Mouse (Mus musculus): ENCODE data around the gene Krt18.

Krt18 gene

DNA sequence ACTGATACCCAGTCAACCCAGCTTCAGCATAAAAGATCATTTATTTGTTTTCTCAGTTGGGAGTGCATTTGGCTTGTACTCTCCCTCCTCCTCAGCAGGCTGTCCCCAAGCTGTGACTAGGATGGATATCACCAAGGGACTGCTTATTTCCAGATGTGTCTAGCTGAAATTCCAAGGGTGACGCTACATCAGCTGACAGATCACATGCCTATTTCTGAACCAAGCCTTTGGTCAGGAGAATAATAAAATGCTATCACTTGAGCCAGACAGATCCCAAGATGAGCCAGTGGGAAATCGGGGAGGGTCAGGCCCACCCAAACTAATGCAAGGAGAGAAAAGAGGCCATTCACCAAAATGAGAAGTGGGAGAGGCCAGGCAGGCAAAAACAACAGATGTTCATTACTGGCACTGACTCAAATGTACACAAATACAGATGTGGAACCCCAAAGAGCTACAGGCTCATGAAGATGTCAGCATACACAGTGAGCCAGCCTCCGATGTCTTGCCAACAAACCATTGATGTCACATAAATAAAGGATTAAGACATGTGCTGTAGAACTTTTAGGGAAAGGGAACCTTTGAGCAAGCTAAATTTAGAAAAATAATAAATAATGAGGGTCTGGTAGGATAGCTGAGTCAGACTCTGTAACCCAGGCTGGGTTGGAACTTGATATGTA is 17.3 kb upstream of the Krt18 start:
- DNase-seq (ENCODE audit: low read depth), result no peak

DNA sequence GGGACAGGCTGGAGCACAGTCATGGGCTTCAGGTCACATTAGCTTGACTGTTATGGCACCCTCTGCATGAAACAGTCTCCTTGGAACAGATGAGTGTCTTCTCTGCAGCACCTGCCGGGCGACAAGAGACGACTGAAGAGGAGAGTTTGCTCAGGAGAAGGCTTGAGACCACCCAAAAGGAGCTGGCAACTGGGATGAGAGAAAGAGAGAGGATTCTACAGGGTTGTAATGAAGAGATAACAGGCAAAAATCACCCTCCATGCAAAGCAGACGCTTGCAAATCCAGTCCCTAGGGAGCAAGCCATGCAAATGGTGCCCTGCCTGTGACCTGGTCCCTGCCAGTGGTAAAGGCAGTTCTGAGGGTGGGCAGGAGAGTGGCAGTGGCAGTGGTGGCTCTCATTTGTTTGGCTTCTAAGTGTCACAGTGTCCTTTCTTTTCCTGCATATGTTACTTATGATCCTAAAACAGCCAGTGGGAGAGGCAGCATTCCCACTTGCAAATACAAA is 15.7 kb upstream of the Krt18 start:
- DNase-seq (ENCODE audit: low read depth), result no peak

DNA sequence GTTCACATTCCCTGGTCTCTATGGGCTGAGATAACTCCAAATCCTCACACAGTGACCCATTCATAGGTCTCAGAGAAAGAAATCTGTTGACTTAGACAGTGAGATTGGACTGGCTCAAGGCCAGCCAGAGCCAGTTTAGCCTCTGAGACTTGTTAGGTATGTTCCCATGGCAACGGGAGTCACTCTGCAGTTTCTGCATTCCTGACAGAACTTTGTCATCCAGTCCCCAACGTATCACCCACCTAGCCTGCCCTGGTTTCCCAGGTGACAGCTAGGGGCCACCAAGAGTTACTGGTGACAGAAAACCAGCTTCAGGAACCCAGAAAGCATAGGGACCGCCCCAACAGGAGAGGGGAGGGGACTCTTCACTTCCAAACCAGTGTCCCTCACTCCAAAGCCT is 14.3 kb upstream of the Krt18 start:
- DNase-seq (ENCODE audit: low read depth), result no peak

DNA sequence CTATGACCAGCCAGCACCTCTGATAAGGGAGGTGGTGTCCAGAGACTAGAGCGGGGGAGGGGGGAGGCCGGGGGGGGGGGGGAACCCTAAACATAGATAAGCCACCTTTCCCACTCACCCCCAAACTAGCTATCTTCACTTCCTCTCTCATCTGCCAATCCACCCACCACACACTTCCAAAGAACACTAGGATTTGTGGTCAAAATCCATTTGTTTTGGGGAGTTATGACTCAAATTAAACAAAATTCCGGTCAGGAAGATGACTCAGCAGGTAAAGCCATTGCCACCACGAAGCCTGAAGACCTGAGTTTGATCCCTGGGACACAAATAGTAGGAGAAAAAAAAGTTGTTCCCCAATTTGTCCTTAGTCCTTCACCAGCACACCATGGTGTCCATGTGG is 13.1 kb upstream of the Krt18 start:
- DNase-seq (ENCODE audit: low read depth), result no peak

DNA sequence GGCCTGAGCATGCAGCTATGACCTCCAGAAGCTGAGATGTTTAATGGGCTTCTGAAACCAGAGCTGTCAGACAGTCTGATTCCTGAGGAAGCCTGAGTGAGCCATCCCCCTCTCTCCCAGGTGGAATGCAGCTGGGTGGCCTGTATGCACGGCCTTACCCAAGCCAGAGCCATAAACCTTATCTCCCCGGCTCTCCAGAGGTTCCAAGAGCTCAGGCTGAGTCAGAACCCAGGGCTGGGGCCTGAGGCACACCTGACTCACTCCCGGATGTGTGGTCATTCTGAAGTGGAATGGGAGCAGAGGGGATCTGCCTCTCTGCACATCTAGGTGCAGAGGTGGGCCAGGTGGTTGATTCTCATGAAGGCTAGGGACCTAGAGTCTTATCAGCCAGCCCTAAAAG is 11.9 kb upstream of the Krt18 start:
- DNase-seq (ENCODE audit: low read depth), result no peak

DNA sequence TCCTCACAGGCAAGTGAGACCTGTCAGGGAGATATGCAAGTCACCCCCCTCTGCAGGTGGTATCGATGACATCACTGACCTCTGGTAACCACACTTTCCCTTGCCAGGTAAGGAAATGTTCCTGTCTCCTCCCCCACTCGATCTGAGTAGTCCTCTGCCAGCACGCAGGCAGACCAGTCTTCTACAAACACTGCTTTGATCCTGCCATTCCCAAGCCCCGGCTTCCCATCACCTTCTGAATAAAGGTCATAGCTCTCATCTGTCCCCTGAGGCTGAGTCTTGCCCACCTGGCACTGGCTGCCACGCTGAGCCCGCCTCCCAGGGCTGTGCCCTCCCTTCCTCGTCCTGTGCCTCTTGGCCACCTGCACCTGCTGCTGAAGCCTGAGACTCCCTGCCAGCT is 11.2 kb upstream of the Krt18 start:
- no peak for DNase-seq (ENCODE audit: low read depth)

DNA sequence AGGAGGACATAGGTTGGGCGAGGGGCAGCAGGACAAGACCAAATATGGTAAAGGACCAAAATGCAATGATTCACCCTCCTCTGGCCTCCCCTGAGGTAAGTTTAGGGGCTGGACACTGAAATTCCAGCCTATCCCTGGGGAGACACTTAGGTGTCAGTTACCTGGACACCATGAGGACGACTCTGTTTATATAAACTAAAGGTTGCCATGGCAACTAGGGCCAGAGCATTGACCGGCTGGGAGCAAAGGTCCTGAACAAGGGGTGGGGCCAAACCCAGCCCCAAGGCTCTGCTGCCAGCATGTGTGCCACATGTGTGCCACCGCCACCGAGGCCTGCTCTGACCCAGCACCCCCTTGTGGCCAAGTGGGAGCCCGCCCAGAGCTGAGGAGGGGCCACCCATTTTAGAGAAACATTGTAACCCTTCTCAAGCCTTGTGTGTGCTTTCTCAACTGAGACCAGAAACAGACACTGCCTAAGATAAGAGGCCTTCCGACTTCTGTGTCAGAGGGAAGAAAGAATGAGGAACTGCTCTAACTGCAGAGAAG is 10.0 kb upstream of the Krt18 start:
- no peak for DNase-seq (ENCODE audit: low read depth)

DNA sequence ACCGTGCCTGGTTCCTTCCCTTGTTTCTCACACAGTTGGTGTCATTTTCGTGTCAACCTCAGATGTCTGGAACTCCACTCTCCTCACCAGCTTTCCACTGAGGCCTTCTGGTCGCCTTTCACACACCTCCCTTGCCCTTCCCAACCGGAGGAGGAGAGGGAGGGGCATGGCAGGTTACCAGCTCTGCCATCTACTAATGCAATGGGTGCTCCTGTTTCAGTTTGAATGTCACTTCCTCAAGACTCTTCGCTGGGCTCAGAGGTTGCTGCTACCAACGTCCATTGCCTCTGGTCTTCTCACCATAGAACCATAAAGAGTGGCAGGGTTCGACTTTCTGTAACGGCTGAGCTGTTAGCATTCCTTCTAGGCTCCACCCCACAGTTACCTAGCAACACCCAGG is 5.5 kb upstream of the Krt18 start:
- no peak for DNase-seq (ENCODE audit: low read depth)

DNA sequence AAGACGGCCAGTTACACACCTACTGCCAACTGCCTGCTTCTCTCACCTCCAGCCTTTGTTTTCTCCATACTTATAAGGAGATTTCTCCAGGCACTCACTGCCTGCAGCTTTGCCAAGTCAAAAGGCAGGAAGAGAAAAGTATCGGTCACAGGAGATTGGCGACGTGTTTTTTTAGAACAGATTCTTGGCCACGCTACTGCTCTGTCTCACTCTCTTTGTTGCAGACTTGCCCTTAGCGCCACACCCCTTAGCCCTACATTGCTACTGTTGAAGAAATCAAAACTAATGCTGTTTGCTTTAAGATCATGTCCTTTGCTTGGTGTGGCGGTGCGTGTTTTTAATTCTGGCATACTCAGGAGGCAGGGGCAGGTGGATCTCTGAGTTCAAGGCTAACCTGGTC is 4.1 kb upstream of the Krt18 start:
- no peak for DNase-seq (ENCODE audit: low read depth)

DNA sequence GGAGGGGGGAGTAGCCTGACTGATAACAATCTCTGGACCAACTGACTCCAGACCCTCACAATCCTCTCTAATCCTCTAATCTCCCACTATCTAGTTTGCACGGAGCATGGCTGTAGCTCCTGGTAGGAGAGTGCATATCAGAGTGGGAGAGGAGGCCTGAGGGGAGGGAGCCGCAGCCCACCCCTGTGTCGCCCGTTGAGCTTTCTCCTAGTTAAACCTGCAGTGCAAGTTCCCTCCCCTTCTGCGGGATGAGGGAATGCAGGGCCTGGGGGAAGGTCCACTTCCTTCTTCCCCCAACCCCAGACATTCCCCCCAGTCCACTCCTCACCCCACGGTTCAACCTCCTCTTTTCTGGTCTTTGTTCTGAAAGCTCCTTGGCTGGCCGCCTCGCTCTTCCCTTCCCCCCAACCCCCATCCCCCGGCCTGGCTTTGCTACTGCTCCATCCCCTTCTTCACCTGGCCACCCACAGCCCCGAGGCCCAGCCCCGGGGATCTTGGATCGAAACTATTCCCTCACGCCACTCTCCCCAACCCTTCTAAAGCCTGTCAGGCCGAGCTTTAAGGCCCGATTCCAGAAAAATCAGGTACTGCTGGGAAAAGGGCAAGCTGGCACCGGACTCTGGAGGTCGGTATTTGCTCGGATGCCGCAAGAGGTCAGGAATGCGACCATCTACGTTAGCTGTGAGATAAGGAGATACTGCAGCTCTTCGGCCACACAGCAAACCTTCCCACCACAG is 2.7 kb upstream of the Krt18 start:
- DNase-seq (ENCODE audit: low read depth), result no peak

DNA sequence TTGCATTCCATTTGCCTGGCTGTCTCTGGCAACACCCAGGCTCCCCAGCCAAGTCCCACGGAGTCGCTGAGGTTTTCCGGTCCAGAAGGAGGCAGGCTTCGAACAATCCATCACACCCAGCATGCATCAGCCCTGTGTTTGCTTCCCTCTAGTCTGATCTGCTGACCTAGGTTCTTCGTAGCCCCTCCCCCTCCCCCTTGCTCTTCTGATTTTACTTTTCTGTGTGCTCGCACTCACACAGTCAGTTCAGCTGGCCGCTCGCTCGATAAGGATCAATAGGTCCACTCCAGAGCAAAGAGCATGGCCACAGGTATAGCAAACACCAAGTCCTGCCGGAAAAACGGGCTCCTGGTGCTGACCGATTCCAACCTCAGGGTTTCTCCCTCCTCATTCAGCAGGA is 1.6 kb upstream of the Krt18 start:
- DNase-seq (ENCODE audit: low read depth), result no peak

DNA sequence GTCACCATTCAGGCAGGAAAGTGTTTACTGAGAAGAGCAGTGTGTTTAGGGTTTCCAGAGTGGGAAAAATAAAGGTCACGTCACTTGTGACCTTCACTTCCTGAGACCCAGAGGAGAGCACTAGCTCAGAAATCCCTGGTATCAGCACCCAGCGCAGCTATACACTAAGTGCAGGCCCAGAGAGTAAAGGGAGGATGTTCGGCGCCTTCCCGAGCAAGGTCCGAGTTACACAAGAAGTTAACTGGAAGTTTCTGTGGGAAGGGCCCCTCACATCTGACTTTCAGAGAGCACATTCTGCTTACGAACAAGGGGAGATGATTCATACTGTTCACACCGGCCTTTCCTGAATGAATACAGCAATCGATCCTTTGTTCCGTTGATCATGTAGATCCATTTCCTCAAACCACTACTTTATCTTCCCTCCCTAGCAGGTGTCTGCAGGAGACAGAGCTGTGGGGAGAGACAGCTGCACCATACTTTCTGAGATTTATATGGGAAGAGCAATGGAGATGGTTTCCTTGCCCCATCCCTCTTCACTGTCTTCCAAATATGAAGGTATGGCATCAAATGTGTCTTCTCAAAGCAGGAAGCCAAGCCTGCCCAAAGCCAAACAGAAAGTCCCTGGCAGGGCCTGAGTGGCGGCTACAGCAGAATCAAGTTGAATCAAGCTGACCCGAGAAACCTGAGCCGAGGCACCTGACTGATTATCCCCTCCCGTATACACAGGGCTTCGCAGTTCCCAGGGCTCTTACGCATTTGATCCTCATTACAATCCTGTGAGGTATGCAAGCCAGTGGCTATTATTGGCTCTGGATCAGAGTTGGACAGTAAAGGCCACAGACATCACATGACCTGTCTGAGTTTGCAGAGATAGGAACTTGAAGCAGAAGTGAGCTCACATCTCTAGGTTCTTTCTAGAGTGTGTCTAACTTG is 6.4 kb downstream of the Krt18 start:
- no peak for DNase-seq (ENCODE audit: low read depth)

DNA sequence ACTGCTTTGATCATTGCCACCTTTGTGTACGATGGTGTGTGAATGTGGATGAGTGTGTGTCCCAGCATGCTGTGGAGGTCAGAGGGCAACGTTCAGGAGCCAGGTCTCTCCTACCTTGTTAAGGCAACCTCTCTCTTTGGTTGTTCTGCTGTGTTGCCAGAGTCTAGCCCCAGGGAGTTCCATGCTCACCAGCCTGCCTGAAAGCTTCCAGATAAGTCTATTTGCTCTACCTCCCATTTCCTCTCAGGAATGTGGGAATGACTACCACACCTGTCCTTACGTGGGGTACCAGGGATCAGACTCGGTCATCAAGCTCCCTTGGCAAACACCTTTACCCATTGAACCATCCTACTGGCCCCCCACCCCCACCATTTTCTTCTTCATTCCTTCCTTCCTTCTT is 12.3 kb downstream of the Krt18 start:
- no peak for DNase-seq (ENCODE audit: low read depth)

DNA sequence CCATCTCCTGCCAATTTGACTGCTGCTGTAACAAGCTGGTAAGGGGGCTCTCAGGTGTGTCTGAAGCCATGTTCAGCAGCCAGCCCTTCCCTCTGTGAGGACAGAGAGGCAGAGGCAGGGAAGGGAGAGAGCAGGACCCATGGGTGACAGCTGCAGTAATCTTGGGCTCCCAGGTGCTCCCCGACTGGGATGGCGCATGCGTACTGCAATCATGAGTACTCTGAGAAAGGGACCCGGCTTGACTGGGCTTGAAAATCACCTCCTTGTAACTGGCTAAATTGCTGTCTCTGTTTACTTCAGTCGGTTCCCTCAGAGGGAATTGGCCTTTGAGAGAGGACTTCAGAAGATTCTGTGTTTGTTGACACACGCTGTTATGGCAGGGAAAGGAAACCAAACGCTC is 14.0 kb downstream of the Krt18 start:
- DNase-seq (ENCODE audit: low read depth), result no peak

DNA sequence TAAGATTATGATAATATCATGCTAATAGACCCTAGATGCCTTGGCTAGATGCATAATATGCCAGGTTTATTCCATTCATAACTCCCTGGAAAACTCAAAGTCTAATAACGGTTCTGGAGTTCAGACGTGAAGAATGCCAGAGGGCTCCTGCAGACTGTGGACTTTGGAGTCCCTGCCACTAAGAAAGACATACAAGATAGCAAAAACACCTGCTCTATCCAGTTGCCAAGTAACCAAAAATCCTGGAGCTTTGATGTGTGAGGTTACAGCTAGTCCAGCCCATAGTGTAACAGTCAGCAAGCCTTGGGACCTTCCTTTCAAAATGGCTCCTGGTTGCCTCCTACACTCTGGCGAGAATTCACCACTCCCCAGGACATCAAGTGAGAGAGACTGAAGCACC is 16.8 kb downstream of the Krt18 start:
- no peak for DNase-seq (ENCODE audit: low read depth)

DNA sequence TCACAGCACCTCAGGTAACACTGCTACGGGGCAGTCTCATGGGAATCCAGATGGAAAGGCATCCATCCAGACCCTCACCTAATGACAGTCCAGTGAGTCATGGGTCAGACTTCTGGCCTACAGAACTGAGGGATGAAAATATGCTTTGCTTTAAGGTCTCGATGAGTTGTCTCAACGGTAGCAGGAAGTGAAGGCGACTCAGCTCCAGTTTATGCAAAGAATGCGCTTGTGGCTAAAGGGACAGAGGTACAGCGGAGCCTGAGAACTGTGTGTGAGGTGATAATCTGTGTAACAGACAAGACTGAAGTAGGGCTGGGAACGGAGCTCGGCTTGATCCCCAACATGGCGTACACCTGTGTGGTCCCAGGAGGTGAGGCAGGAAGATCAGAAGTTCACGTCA is 17.7 kb downstream of the Krt18 start:
- DNase-seq (ENCODE audit: low read depth), result no peak

DNA sequence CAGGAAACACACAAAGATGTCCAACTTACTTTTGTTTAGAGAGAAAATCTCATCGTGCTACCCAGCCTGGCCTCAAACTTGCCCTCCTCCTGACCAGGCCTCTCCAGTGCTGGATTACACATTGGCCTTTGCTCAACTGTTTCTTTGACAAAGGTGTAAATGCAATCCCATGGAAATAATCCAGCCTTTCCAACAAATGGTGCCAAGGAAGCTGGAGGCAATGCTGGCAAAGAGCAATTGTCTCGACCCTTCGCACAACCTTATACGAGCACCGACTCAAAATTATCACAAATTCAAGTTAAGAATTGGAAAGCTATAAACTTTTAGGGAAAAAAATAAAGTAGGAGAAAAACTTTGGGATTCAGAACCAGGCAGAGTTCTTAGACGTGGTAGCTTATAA is 20.0 kb downstream of the Krt18 start:
- DNase-seq (ENCODE audit: low read depth), result no peak

DNA sequence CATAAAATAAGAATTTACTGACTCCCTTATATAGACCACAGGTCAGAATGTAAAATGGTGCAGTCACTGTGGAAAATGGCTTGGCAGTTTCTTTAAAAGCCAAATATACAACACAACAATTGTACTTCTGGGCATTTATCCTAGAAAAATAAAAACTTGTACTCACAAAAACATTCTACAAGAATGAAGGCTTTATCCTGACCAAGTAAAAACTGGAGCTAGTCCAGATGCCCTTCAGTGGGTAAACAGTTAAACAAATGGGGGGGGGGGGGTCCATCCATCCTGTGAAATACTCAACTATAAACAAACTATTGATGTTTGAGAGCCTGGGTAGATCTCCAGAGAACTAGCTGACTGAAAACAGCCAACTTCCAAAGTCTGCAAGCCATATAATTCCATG is 21.9 kb downstream of the Krt18 start:
- no peak for DNase-seq (ENCODE audit: low read depth)

DNA sequence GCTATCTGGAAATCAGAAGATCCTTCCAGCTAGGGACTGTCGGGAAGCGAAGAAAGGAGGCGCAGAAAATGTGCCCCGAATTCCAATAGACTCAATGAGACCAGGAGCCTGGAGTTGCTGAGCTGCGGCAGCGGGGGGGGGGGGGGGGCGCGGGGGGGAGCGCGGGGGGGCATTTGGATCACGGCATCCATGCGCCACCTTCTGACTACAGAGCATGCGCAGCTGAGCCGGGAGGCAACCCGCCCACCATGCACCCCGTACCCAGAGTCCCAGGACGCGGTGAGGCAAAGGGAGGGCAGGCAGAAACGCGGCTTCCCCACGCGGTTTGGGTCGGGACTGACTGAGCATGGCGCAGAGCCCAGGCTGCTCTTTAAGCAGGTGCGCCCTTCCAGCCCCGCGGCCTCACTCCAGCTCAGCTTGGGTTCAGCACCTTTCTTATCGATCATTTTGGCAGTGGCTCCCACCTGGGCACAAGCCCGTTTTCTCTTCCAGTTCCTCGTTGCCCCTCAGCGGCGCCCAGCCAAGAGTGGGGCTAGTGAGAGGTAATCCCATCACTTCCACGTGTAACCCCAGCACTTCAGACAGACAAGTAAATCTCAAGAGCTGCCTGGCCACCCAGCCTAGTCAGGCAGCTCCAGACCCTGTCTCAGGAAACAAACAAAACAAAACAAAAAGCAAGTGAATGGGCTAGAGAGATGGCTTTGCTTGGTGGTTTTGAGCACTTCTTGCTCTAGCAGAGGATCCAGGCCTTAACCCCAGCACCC is 24.1 kb downstream of the Krt18 start:
- DNase-seq (ENCODE audit: low read depth), result no peak

DNA sequence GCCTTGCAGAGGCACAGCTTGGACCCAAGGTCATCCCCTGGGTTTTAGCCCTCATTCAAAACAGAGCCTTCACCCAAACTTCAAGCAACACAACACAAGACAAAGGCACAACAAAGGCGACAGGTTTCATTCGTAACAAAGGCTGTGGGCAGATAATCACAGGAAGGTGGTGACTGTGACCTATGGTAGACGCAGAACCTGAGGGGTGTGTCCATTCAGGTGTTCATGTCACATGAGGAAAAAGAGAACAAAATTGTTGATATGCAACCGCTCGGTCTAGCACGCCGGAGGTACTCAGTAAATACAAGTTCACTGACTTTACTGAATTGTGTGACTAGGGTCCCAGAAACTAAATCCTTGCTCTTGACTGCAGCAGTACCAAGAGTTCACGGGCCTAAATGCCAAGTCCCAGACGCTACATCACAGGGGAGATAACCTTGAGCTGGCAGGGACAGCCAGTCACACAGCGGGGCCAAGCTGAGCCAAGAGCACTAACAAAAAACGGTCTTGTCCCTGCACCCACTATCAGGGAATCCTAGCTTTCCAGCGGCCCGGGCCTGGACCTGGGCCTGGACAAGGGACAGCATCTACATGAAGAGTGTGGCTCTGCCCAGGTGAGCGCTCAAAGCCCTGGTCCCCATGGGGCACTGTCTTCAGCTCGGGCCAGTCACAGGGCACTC is 28.7 kb downstream of the Krt18 start:
- no peak for DNase-seq (ENCODE audit: low read depth)

DNA sequence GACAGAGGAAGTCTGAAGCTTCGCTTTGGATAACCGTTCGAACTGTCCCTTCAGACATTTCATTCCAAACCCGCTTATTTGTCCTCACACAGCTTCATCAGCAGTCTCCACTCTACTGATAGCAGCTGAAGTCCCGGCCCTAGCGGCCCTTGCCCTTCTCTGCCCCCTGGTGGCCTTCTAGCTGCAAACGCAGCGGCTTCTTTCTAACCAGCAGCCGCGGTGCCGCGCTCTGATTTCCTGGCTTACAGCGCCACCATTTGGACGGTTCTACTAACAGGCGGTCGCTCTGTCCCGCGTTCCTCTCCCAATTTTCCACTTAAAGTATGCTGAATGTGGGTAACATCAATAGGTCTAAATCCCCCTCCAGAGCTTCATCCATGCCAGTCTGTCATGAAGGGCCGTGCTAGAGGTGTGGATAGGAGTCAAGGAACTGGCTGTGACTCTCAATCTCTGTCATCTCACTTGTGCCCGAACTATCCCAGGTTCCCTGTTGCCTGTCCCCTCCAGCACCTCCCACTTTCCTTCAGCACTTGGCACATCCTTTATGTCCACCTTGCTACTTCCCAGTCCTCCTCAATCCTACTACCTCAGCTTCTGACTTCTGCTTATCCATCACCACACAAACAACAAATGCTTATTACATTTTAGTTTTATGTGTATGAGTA is 37.8 kb downstream of the Krt18 start:
- peak; percentile 71 for DNase-seq (ENCODE audit: low read depth)

All from fibroblast of lung, adult 2 months (primary cell).